Mouse (Mus musculus) CD8-positive naive resting alpha-beta T cell, adult 2 months (primary cell): Measurements from ENCODE around the gene Chpf.

Experiments used
- DNase-seq, 2 experiments: peaks; one replicate each; pipeline ENCODE4 v3.0.0; 2022; ENCODE audit warnings: low read depth in 2 of 2, low spot score in 2 of 2

Gene Chpf

DNA sequence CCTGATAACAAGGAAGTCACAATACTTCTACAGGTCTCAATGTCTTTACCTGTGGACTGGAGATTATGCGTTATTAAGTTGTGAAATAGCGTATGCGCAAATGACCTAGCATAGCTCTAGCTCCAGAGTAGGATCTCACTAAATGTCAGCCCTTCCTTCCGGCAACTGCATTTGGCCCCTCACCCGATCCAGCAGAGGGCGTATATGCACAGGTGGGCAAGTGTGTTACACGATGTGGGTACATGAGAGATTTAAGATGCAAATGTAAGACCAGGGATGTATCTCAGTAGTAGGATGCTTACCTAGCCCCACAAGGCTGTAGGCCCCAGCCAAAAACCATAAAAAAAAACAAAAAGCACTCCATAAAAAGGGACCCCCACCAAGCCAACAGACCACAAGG is 20.3 kb upstream of the Chpf start:
- DNase-seq: no peak

DNA sequence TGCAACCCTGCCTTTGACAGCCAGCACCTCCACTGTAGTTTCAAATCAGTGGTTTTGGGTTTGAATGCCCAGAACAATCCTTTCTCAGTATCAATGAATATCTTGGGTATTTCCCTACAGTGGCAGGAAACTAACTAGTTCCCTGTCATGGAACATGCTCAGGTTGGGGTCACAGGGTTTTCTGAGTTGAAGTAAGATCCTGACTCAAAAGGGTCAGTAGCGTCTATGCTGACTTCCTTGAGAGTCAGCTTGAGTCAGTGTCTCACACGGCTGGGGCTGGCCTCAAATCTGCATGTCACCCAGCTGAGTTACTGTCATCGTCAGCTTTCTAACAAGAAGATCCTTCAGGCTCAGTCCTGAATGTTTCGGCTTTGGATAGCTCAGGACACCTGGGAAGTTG is 19.8 kb upstream of the Chpf start:
- DNase-seq: no peak

DNA sequence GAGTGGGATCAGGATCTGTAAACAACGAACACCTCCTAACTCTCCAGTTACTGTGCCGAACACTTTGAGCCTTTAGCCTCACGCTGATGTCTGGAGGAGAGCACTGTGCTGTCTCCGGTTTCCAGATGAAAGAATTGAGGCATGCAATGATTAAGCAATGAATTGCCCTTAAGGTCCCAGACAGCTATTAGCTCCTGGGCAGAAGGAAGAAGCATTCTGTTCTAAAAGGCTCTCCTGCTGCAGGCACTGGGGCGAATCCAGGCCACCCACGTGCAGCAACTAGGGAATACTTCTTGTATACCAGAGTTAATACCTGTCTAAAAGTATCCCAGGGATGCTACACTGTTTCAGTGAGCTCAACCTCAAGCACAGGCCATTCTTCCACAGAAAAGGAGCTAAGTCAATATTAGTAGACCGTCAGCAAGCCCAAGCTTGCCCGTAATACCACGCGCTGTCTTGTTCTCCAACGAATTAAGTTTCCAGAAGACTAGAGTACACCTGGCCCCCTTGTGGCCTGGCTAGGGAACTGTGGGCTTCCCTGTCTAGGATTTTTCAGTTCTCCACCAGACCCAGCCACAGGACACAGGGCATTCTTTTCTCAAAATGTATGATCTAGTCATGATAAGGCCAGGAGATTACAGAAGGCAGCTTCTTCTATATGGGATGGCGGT is 15.9 kb upstream of the Chpf start:
- peak in 1 of 2 experiments; percentile 28 for DNase-seq

DNA sequence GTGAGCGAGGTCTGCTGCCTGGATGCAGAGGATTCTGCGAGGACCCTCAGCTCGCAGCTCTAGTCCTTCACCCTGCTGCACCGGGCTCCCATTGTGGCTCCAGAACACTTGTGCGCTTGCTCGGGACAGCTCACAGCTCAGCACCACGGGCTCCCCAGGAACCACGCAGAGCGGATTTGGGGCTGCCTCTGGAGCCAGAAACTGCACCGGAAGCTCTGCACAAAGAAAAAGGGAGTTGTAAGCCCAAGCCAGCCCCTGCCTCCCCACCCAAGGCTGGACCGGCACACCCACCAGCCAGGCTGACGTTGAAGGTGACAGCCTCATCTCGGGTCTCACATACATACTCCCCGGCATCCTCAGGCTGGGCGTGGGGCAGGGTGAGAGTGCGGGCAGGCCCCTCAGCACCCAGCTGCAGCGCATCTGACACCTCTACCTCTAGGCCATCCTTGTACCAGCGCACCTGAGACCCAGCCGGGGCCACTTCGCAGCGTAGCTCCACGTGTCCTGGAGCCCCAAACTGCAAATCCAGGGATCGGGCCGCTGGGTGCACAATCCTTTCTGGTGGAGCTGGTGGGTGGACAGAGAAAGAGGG is 13.6 kb upstream of the Chpf start:
- DNase-seq: no peak

DNA sequence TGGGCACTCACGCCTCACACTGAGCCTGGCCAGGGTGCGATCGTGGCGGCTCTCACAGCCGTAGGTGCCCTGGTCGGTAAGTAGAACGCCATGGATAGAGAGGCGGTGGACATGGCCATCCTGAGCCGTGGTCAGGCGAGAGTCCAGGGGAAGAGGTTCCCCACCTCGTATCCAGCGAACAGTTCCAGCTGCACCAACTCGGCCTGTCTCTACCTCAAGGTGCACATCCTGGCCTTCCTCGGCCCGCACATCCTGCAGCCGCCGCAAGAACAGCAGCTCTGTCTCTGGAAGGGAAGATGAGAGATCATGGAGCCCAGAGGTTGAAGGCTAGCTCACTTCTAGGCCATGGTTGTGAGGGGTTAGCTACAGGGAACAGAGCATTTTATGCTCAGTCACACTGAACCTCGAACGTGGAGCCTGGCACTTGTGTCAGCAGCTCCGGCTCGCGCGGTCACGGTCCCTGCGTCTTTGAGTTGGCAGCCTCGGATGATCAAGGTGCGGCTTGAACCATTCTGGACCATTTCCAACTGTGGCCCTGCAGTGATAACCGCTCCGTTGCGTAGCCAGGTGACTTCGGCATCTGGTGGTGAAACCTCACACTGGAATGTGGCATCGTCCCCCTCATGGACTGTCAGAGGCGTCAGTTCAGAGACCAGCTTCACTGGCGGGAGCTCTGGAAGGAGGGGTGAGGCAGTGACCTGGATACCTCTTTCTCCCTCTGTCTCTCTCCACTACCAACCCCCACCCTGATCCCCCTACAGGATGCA is 11.9 kb upstream of the Chpf start:
- no peak for DNase-seq

DNA sequence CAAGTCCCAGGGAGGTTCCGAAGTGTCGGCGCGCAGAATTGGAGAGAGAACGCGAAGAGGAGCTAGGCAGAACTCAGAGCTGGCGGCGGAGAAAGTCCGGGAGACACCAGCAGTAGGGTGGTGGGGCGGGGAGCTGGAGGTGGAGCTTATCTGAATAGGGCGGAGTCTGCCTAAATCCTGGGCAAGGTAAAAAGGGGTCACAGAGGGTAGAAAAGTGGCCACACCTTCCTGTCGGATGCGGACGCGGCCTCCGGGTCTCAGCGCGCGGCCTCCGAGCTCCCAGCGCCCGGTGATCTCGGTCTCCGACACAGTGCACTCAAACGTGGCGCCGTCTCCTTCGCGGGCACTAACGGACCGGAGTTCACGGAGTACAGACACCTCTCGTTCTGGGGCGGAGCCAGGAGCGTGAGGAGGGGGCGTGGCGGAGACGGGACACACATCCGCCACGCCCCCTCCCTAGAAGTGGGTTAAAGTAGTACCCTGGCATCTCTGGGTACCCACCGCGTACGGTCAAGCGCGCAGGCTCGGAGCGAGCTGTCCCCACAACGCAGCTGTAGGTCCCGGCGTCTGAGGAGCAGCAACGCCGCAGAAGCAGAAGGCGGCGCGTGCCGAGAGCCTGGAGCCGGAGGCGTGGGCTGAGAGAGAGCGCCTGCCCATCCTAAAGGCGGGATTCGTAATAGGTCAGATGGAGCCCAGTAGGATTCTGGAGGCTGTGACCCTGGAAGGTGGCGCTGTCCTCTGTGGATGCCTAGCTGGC is 8.5 kb upstream of the Chpf start:
- DNase-seq: peak; percentile 40 to 51

DNA sequence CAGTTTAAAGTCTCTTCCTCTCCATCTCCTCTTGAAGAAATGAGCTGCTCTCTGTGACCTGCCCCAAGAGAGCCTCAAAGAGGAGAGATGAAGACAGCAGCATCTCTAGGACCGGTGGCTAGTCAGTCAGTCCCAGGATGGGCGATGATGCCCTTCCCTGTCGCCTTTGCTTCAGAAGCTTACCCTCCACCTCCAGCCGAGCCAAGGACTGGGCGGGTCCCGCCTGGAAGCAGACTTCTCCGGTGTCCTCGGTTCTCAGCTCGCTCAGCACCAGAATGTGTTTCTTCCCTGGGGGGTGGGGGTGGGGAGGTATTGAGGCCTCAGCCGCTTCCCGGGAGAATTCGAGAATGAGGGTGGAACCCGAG is 7.9 kb upstream of the Chpf start:
- DNase-seq: no peak

DNA sequence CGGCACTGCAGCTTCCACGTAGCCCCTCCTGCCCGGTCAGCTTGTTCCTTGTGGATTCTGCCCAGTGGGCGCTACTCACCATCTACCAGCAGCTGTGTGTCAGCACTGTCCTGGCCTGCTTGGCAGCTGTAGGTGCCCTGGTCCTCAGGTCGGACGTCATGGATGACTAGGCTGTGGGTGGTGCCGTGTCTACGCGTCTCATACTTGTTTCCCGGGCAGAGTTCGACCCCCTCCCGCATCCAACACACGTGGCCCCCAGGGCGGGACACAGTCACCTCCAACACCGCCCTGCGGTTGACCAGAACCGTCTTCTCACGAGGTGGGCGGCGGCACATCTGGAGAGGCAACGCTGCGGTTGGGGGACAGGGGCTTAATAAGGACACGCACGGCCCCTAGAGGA is 7.5 kb upstream of the Chpf start:
- peak in 1 of 2 experiments; percentile 1 for DNase-seq

DNA sequence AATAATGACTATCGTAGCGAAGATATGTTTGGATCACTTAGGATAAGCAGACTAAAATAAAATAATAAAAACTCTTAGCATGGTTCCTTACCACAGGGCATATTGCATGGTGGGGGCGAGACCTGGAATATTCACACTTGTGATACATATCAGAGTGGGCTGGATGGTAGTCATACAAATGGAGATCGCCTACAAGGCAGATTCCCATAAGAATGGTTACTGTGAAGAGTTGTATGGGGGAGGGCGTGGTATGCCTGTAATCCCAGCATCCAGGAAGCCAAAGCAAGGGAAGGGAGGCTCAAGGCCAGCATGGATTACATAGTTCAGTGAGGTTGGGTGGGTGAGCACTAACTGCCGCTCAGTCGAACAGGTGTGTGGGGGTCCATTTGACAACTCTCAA is 1.6 kb upstream of the Chpf start:
- DNase-seq: no peak

DNA sequence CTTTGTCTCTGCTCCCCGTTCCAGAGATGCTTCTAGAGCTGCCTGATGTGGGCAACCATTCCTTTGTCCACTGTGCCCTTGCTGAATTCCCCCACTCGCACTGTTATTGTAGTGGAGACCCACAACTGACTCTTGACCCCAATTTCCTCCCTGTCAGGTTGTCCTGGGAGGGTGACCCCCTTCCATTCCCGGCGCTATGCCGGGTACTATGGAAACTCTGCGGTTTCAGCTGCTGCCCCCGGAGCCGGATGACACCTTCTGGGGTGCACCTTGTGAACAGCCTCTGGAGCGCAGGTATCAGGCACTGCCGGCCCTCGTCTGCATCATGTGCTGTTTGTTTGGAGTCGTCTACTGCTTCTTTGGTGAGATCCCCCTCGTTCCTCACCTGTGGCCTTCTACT is 929 bp upstream of the Chpf start:
- DNase-seq: no peak

DNA sequence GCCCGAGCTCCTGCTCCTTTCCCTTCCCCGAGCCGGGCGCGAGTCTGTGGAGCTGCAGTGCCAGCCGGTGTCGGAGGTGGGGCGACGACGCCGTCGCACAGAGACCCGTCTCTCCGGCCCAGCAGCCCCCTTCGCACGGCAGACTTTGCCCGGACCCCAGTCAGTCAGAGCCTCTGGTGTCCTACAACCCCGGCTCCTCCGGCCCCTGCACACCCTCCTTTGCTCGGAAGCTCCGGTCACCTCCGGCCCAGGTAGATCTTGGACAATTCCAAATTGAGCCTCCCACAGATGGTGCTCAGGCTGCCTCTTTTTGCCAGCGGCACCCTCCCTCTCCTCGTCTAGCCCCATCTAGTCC is 505 bp upstream of the Chpf start:
- no peak for DNase-seq

DNA sequence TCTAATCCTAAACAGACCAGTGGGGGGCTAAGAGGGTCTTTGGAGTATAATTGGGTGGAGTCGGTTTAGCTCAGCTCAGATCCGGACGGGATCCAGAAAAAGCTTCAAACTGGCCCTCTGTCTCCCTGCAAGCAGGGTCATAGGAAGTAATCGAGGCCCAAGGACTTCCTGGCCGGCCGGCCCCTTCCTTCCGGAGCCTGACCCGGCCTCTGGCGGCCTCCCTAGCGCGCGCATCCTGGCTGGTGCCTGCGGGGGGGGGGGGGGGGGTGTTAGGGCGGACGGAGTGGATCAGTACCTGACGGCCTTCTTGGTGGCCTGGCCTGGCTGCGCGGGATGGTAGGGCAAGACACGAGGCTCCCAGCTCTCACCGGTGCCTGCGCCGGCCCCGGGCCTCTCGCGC is 610 bp downstream of the Chpf start:
- DNase-seq: no peak

DNA sequence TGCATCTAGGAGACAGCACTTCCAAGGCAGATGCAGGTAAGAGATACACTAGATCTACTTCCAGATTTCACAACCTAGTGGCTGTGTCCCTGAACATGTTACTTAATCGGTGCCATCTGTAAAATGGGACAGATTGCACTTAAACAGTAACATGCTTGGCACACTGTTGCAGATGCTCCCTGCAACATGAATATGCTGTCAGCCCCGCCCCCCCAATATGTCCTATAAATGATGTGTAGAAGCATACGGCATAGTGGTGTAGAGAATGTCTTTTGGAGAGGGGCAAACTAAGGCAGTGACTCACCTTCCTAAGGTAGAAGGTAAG is 1.2 kb downstream of the Chpf start:
- DNase-seq: no peak

DNA sequence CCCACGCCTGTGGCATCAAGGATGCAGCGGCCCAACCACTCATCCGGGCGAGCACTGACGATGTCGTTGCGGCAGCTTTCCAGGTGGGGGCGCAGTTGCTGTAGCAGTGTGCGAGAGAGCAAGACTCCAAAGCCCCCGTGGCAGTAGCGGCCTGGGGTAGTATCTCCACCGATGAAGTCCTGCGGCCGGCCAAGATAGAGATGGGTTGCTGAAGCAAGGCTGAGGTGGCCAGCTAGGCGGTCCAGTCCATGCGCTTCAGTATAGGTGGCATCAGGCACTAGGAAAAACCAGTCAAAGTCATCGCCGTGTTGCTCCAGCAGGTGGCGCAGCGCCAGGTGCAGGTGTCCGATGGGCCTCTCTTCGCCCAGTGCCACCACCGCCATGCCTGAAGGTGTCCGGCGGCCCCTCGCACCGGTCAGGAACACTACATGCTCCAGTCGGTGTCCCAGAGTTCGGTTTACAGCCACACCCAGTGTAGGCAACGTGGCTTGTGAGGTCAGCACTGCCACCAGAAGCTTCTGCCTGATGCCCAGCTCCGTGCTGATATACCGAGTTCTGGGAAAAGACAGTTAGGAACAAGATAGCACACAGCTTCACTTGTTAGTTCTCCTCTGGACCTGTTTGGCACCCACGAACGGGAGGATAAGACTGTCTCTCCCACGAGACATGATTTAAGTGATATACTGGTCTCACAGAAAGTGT is 1.7 kb downstream of the Chpf start:
- peak; percentile 75 to 80 for DNase-seq

DNA sequence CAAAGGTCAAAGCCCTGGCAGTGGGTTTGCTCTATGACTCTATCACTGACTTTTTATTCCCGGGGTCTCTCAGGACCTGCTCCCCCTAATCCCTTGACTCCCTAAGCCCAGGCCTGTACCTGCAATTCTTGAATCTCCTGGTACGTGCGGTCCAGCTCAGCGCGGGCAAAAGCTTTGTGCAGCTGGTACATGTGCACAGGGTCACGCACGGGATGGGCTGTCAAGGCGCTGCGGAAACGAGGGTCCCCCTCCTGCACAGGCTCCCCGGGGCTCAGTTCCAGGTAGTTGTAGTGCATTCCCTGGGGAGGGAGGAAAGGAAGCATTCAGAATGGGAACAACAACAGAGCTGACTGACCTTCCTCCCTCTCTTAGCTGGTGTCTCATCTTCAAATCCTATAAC is 2.7 kb downstream of the Chpf start:
- no peak for DNase-seq

DNA sequence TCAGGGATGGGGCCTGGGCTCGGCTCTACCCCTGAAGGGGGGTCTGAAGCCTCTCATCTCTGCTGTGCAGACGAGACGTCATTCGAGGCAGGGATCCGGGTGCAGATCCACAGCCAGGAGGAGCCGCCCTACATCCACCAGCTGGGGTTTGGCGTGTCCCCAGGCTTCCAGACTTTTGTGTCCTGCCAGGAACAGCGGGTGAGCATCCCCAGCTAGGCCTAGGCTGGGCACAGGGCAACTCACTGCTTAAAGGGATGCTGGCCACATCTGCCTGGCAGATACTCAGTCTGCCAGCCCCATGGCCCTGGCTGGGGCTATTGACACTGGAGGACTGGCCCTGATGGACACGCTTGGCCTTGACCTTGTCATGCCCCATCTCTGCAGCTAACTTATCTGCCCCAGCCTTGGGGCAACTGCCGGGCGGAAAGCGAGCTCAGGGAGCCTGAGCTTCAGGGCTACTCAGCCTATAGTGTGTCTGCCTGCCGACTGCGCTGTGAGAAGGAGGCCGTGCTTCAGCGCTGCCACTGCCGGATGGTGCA is 9.8 kb downstream of the Chpf start:
- DNase-seq: no peak

DNA sequence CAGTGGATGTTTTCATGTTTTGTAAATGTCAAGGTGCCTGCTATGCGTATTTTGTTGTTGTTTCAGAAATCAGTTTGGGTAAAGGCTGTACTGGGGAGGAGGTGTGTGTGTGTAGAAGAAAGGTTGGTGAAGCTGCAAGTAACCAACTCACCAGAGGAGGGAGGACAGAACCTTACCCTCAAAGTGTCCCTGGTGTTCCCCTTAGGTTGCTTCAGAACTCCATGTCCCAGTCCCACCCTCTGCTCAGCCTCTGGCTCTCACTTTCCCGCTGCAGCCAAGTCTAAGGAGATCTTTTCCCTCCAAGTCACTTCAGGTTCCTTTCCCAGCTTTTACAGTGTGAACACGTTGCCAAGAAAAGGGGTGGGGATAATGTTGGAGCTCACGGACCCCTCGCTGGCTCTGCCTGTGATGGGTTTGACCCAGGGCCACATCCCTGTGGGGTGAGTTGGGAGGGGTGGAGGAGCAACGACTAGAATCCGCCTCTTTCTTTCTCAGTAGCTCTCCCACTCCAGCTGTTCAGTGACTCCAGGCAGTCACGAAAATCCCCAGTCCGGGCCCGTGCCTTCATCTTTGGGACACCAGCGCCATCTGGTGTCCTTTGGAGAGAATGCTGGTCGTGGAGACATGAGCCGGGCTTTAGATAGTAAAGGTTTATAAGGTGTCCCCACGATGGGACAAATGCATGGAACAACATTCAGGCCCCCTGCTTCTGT is 11.7 kb downstream of the Chpf start:
- peak; percentile 58 to 62 for DNase-seq

DNA sequence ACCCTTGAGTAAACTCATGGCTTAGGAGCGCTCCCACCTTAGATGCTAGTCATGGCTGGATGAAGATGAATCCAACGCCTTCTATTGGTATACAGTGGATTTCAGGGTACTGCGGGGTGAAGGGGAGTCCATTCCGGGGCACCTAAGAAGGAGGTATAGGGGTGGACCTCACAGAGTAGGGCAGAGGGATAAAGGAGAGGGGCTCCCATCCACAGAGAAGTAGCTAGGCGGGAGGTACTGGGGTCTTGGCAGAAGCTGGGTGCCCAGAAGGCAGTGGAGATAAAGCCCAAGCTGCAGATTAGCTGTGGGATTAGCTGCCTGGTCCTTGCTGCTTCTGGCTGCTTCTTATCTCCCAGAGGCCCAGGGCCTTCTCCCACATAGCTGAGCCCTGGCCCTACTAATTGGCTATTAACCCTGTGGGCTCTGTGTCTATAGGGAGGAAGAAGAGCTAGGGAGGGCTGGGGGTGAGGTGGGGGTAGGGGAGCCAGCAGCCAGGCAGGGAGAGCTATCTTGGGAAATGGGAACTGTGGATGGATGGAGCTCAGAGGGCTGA is 15.4 kb downstream of the Chpf start:
- DNase-seq: no peak

DNA sequence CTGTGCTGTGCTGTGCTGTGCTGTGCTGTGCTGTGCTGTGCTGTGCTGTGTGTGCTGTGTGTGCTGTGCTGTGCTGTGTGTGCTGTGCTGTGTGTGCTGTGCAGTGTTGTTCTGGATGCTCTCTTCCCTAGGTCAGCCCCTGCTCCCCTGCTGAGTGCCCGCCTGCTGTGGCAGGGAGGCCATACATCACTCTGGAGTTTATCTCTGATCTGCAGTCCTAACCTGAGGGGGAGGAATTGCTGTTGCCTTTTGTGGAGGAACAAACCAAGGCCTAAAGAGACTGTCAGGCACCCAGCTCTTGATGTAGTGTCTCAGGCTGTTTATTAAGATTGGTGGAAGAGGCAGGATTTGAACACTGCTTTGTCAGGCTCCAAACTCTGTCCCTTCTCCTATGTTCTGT is 16.5 kb downstream of the Chpf start:
- DNase-seq: no peak

DNA sequence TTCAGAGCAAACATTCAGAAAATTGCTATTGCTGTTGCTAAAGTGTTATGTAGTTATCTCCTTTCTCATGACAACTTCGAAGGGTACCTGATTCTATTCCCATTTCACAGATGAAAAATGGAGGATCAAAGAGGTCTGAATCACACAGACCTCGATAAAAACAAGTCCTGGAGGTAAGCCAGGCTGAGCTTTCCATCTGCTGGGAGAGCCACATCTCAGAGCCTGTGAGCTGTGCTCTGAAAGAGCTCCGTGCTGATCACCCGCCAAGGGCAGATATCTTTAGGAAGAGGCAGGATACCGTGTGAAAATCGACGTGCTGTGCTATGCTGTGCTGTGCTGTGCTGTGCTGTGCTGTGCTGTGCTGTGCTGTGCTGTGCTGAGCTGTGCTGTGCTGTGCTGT is 18.8 kb downstream of the Chpf start:
- no peak for DNase-seq
